Mouse (Mus musculus) small intestine, adult 2 months (tissue): Measurements from ENCODE around the gene Sco1. TPM values are rescaled to one million over a fixed set of nuclear protein-coding genes. Genes with fewer than 3 reads are reported as not detected.

Experiments used
- H3K27ac ChIP-seq: fragments of 200-500 bp; 2 replicates; pipeline ENCODE4 v1.5.1; 2012; ENCODE audit warnings: low read depth, low read length, control low read depth, inconsistent platforms; ENCODE audit not compliant: insufficient read depth
- H3K27me3 ChIP-seq: fragments of 200-500 bp; 2 replicates; pipeline ENCODE4 v1.6.1; 2012; ENCODE audit warnings: mild to moderate bottlenecking, moderate library complexity, low read length, inconsistent platforms; ENCODE audit not compliant: control insufficient read depth, insufficient read depth
- H3K36me3 ChIP-seq: fragments of 200-500 bp; 2 replicates; pipeline ENCODE4 v1.6.1; 2012; ENCODE audit warnings: mild to moderate bottlenecking, low read length, control low read depth, inconsistent platforms; ENCODE audit not compliant: control insufficient read depth, insufficient read depth
- H3K4me1 ChIP-seq: fragments of 200-500 bp; 2 replicates; pipeline ENCODE4 v1.6.1; 2012; ENCODE audit warnings: low read length, inconsistent platforms, mixed read lengths; ENCODE audit not compliant: control insufficient read depth, insufficient read depth, insufficient read length
- H3K4me3 ChIP-seq: fragments of 200-500 bp; 2 replicates; pipeline ENCODE4 v1.5.1; 2012; ENCODE audit warnings: low read depth, mild to moderate bottlenecking, control low read depth, inconsistent platforms, low read length, moderate library complexity
- CTCF ChIP-seq: fragments of 200-500 bp; IDR thresholded peaks from 2 replicates; pipeline ENCODE4 v1.5.1; 2012; ENCODE audit warnings: low read depth, mild to moderate bottlenecking, control low read depth, inconsistent platforms, low read length, moderate library complexity, mixed read lengths; ENCODE audit not compliant: insufficient replicate concordance, insufficient read length; ENCODE audit errors: extremely low read depth
- POLR2A ChIP-seq: fragments of 200-500 bp; IDR thresholded peaks from 2 replicates; pipeline ENCODE4 v1.6.1; 2012; ENCODE audit warnings: low read depth, mild to moderate bottlenecking, control low read depth, inconsistent platforms, low read length, moderate library complexity
- WGBS: fragments of 180-500 bp; shearing (Covaris S2); methylation state at CpG from one replicate; pipeline ENCODE4 v1.1.7; 2018; 5-methylcytosine and 5-hydroxymethylcytosine counted together
- polyA plus RNA-seq: library from polyadenylated mRNA; depleted of rRNA; stranded (reverse); fragments of >200 nt; gene quantifications from 2 replicates; pipeline ENCODE4 v1.2.3, GENCODE M21; 2012

Gene Sco1
- polyA plus RNA-seq, 1 experiment = 10.7 TPM

DNA sequence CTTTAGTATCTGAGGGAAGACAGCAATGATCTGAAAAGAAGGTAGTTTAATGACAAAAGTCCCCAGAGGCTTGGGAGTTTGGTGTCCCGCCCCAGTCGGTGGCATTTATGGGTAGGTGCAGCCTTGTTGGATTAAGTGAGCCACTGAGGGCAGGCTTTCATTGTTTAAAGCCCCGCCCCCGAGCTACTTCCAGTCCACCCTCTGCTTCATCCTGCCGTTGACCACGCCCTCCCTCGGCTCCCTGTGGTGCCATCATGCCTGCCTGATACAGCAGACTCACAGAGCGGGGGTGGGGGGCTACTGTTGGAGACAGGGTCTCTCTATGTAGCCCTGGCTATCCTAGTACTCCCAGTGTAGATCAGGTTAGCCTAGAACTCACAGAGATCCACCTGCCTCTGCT lies 9.5 kb upstream of the Sco1 start:
- peaks cover 5% of the 10 kb centered on the region; the same call in 1 of the 2 replicates for H3K4me1 ChIP-seq
- H3K4me3 ChIP-seq = no peak overlapping the region
- no peak for TF ChIP-seq POLR2A
- no peak for TF ChIP-seq CTCF
- H3K27ac ChIP-seq = no peak overlapping the region
- peaks cover 34% of the 10 kb centered on the region for H3K36me3 ChIP-seq
- no peaks in the 10 kb centered on the region for H3K27me3 ChIP-seq
- WGBS = 62% methylated on average over 8 of the region's 8 CpGs

DNA sequence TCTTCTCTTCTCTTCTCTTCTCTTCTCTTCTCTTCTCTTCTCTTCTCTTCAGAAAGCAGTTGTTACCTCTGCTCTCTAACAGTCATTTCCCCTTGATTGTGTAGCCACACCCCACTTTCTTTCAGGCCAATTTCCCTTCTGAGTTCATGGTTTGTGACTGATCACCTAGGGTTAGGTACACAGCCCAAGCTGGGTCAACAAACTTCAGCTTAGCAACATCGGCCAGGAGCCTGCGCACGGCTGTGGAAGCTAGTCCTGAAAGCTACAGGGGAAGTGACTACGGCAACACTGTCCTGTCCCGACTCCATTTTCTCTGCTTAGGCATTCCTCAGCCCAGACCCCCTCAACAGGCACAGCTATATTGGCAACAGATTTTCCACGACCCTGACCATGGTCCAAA lies 7.5 kb upstream of the Sco1 start:
- Histone ChIP-seq H3K36me3 (peaks cover 27% of the 10 kb centered on the region), H3K4me1 (peaks cover 5% of the 10 kb centered on the region; the same call in 1 of the 2 replicates), H3K27me3 (no peaks in the 10 kb centered on the region), H3K27ac (peak overlapping the region; percentile 79), H3K4me3 (no peak overlapping the region)
- no peak for TF ChIP-seq CTCF
- no peak for TF ChIP-seq POLR2A
- 30% methylated on average over 6 of the region's 6 CpGs for WGBS

DNA sequence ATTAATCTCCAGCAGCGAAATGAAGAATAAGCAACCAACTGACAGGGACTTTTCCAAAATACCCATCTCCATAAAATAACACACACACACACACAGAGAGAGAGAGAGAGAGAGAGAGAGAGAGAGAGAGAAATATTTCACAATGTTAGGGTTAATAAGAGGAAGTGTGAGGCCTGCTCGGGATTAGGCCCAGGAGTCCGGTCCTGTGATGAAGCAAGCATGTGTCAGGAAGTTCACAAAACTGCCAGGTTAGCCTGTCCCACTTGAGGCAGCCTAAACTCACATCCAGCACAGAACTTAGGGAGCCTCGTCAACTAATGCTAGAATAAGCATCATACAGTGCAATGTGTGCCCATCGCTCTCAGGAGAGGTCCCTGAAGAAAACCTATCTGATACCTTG lies 5.3 kb upstream of the Sco1 start:
- peaks cover 9% of the 10 kb centered on the region for H3K36me3 ChIP-seq
- H3K27ac ChIP-seq = no peak overlapping the region
- TF ChIP-seq CTCF = no peak
- TF ChIP-seq POLR2A = no peak
- no peaks in the 10 kb centered on the region for H3K27me3 ChIP-seq
- peaks cover 5% of the 10 kb centered on the region; the same call in 1 of the 2 replicates for H3K4me1 ChIP-seq
- 83% methylated on average over 5 of the region's 5 CpGs for WGBS
- H3K4me3 ChIP-seq = no peak overlapping the region

DNA sequence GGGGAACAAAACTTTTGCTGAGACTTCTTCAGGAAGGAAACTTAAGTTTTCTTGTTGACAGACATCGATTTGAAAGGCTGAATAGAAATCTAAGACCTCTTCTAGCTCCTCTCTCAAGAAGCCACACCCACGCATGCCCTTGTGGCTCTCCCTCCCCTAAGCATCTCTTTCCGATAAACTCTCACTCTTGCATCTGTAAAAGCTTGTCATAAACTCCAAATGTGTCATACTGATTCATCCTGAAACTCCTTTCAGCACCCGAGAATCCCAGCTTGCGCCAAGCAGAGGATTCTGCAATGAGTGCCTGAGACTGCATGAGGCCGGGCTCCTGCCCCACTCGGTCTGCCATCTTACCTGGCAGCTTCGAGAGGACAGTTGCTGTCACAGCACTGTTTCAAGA lies 4.0 kb upstream of the Sco1 start:
- Histone ChIP-seq H3K27me3 (no peaks in the 10 kb centered on the region), H3K27ac (0 out of 2 replicates have a peak overlapping the region, but pooled peaks have one; percentile 7), H3K36me3 (peaks cover 7% of the 10 kb centered on the region), H3K4me1 (peaks cover 5% of the 10 kb centered on the region; the same call in 1 of the 2 replicates), H3K4me3 (peak overlapping the region; percentile 25; the same call in 1 of the 2 replicates)
- 83% methylated on average over 8 of the region's 8 CpGs for WGBS
- no peak for TF ChIP-seq POLR2A

DNA sequence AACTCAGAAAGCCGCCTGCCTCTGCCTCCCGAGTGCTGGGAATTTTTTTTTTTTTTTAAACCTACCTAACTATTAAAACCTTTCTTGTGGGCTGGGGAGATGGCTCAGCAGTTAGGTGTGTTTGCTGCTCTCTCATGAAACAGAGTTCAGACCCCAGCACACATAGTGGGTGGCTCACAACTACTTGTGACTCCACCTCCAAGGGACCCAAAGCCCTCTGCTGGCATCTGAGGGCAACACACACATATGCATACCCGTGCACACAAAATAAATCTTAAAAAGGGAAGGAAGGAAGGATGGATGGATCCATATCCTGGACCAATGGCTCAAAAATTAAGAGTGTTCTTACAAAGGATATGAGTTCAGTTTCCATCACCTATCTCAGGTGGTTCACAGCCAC lies 3.2 kb upstream of the Sco1 start:
- peaks cover 5% of the 10 kb centered on the region; the same call in 1 of the 2 replicates for H3K4me1 ChIP-seq
- 85% methylated on average over 3 of the region's 3 CpGs for WGBS

DNA sequence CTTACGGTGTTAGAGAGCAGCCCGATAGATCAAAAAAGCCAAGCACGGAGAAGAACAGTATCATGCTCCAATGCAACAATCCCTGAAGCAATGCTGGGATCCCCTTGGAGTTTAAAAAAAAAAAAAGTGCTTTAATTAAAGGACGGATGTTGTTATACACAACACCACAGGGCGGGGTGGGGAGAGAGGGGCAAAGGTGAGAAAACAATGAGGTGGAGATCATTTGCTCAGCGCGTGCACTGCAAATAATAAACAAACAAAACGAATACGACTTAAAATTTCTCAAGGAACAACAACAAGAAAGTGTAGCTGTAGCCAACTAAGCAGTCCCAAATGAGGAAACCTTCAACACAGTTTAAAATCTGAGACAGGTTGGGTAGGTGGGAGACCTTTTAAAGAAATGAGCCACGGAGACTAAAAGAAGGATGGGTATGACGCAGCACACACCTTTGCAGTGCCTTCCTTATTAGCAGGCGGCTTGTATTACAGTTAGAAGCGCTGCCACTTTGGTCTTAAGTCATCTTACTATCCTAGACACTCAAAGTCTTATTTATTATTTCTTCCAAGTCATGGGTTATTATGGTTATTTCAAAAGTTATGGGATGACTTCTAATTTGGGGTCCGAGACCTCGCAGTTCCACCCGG lies 672 bp upstream of the Sco1 start:
- WGBS = 6% methylated on average over 16 of the region's 16 CpGs
- peaks cover 22% of the 10 kb centered on the region for H3K36me3 ChIP-seq
- peak overlapping the region; percentile 83 for H3K4me3 ChIP-seq
- peak overlapping the region; percentile 91 for H3K27ac ChIP-seq
- TF ChIP-seq CTCF (no peak), POLR2A (no peak)
- H3K4me1 ChIP-seq = no peaks in the 10 kb centered on the region; the same call in 1 of the 2 replicates
- H3K27me3 ChIP-seq = no peaks in the 10 kb centered on the region

More for the DNA sequence above, 3.2 kb upstream of the Sco1 start:
- H3K36me3 ChIP-seq = peaks cover 5% of the 10 kb centered on the region
- TF ChIP-seq CTCF (0 out of 2 replicates have a peak, but pooled peaks have one; percentile 23), POLR2A (no peak)
- no peak overlapping the region for H3K27ac ChIP-seq
- H3K27me3 ChIP-seq = no peaks in the 10 kb centered on the region
- H3K4me3 ChIP-seq = no peak overlapping the region

DNA sequence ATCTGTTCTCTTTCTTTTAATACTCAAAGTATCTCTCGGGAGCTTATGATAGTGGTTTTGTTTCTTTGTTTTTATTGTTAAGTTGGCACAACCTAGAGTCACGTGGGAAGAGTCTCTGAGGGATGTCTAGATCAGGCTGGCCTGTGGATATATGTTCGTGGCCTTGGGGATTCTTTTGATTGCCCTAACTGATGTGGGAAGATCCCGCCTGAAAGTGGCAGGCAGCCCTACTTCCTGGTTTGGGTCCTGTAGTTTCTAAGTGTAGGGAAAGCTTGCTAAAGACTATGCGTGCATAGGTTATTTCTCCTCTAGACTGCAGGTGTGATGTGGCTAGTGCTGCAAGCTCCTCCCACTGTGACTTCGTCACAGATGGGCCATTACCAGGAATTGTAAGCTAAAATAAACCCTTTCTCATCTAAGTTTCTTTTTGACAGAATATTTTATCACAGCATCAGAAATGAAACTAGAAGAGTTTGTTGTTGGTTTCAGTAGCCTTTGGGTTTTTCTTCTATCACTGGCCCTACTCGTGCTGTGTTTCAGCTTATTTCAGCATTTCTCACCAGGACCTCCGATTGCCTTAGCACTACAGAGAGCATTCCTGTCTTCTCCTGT lies 2.4 kb downstream of the Sco1 start:
- 75% methylated on average over 8 of the region's 8 CpGs for WGBS
- no peak overlapping the region for H3K4me3 ChIP-seq
- TF ChIP-seq CTCF (no peak), POLR2A (no peak)
- no peaks in the 10 kb centered on the region for H3K27me3 ChIP-seq
- peaks cover 43% of the 10 kb centered on the region for H3K36me3 ChIP-seq
- no peaks in the 10 kb centered on the region; the same call in 1 of the 2 replicates for H3K4me1 ChIP-seq
- H3K27ac ChIP-seq = no peak overlapping the region
